Mouse (Mus musculus) retina, postnatal 7 days (tissue): ENCODE results near the gene Slc2a2.

ENCODE experiments used
- DNase-seq: peaks from one replicate; pipeline ENCODE4 v3.0.0-alpha.2; 2012; ENCODE audit warnings: low read depth, low spot score

Gene Slc2a2

DNA sequence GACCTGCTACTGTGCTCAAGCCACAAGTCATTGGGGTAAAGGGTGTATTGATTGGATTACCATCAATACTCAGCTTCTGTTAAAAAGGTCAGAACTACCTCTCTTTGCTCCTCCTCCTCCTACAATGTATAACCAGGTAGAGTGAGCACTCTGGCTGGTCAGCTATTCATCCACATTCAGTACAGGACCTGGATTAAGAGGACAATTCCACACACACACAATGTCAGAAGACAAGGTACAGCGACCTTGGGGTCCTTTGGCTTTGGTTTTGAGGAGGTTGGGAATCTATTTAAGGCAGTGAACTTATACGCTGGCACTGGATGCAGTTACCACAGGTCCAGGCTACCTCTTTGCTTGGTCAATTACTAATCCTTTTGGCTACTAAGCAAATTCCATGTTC lies at the start of gene Slc2a2:
Slc2a2 (plus strand) TSS at position 107 of the 400 bp plus-strand sequence.
- no peak for DNase-seq

GRCm38 (mm10) chr3:28652574-28652973 lies 45.1 kb upstream of the Slc2a2 start:
- DNase-seq, result no peak

DNA sequence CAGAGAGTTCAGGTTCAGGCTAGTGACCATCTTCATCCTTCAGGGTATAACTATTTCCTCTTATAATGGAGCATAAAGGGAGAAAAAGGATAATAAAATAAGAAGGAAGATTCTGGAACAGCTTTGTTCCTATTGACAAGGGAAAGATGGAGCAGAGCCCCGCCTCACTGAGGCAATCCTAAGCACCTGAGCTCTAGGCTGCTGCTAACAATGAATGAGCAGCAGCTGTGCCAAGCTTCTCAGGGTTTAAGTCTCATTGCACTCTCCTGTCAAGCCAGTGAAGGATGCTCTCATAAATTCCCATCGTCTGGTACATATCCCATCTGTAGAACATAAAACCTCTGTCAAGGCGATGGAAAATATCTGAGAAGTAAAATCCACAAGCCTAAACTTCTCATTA lies 44.7 kb upstream of the Slc2a2 start:
- no peak for DNase-seq

DNA sequence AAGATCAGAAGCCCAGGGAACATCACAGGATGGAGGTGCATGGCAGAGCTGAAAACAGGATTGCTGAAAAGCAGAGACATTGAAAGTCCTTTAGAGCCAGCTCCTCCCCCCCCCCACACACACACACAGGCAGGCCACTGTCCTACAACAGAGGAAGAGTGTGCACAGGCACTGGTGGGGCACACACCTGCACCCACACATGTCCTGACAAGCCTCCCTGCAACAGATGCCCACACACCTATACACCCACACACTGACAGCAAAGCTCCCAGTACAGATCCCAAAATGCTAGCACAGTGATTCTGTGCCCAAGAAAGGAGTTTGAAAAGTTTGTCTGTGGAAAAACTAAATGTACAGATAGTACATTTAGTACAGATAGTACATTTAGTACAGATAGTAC lies 43.0 kb upstream of the Slc2a2 start:
- DNase-seq, result no peak

DNA sequence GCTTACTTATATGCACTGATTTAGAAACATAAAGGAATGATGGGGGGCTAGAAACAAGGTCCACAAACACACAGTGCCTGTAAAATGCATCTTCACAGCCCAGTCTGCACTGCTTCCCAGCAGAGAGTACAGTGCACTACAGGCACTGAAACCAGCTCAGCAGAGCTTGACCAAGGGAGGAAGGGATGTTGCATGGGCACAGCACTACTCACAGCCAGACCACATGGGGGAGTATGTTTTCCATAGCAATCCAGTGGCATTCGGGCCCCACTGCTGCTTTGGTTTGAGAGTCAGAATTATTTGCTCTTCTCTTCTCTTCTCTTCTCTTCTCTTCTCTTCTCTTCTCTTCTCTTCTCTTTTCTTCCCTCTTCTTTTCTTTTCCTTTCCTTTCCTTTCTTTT lies 39.4 kb upstream of the Slc2a2 start:
- no peak for DNase-seq

DNA sequence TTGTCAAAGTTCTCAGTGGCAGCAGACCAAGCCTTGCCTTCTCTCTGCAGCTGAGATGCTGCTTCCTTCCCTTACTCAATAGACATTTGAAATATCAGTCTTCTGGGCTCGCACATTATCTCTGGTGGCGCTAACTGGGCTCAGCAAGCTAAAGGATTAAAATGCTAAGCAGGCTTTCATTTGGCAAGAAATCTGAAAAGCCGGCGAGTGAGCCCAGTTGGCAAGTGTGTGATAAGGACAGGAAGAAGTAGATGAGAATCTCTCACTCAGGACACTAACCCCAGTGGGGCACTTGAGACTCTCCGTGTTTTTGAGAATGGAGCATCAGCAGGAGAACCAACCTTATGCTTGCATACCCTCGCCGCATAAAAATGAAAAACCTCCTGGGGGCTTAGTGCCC lies 16.9 kb upstream of the Slc2a2 start:
- DNase-seq, result no peak

GRCm38 (mm10) chr3:28681866-28682265 lies 15.8 kb upstream of the Slc2a2 start:
- no peak for DNase-seq

DNA sequence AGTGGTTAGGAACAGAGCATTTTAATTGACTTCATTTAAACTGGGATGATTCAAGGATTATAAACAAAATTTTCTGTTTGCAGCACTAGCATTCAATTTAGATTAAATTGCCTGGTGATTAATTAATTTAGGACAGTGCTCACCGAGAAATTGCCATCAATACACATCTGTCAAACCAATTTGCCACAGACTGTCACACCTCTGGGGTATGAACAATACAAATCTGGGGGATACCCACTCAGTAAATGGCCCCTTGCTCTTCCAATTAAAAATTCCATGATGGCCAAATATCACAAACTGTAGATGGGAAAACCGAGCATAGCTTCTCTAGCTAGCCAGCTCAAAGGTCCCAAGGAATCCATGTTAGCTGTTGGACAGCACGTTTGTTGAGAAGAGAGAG lies 15.3 kb upstream of the Slc2a2 start:
- no peak for DNase-seq

- no peak for DNase-seq
Observed at GRCm38 (mm10) chr3:28685510-28685909, 12.2 kb upstream of the Slc2a2 start.

DNA sequence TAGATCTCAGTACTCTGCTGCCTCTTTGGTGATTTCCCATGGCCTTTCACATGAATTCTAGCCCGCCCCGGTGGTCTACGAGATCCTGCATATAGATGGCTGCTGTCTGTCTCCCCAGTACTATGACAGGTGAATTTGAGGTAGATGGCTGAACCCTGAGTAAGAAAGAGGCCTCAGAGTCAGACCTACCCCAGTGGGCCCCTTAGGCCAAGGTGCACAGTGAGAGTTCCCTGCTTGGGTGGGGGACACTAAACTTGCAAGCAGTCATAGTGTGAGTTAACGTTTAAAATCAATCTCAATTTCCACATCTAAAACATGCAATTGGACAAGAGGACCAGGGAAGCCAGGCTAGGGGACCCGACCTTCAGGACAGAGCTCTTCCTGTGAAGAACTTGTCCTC lies 2.9 kb upstream of the Slc2a2 start:
- no peak for DNase-seq

DNA sequence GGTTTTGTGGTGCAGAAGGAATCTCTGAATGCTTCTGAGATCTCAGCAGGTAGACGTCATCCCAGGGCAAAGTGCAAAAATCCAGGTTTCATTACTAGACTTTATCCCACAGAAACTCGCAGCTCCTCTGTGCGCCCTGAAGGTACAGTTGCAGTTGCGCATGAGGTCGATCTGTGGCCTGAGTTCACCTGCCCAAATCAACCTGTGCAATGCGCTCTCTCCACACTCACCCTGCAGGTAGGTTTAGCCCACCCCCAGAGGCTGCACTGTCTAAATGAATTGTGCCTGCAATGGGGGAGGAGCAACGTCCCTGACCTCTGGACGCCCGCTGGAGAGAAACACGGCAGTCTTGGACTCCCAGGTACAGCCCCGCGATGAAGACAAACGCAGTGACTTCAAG lies 2.1 kb upstream of the Slc2a2 start:
- DNase-seq, result no peak

DNA sequence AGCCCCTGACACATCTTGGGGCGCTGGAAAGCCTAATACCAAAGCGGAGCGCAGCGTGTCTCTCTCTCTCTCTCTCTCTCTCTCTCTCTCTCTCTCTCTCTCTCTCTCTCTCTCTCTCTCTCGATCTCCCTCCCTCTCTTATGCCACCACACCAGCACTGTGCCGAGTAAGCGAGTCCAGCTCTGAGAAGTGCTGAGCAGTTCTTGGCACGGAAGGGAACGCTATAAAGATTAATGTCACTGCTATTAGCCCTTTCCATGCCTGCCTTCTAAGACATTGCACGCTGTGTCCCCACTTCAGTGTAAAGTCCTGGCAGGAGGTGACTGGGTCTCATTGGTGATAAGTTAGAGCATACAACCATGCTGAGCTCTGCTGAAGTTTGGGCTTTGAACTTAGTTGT lies 1.5 kb upstream of the Slc2a2 start:
- no peak for DNase-seq

DNA sequence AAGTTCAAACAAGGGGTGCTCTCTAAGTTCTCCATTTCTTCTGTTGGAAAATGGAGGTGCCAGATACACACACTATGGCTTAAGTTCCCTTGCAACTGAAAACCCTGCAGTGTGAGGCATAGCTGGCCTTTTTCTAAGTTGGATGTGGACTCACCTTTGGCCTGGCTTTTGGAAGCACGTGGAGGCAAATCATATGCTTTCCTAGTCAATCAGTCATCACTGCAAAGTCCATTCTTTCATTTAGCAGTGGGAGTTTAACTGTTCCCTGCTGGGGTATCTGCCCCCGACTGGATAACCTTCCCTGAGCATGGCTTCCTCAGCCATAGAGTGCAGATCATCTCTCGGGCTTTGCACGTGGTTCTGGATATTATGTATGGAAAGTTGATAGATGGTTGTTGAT lies 1.9 kb downstream of the Slc2a2 start:
- DNase-seq, result no peak

DNA sequence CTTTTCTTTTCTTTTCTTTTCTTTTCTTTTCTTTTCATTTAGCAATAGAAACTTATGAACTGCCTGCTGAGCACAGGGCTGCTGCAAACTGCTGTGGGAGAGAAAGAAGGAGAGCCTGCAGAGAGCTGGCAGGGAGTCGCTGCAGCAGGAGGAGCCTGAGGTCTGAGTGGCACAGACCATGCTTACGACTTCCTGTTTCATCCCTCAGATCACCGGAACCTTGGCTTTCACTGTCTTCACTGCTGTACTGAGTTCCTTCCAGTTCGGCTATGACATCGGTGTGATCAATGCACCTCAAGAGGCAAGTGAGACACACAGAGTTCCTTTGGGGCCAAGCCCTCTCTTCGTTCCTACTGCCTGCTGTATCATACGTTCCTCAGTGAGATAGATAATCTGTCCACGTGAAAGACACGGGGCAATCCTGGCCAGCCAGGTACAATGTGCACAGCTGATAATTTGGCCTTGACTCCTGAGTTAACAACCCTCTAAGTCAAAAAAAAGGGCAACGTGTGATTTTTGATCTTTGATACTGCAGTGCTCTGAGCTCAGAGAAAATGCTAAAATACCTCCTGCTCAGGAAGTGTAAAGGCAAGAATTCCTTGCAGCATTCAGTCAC lies 7.9 kb downstream of the Slc2a2 start:
- no peak for DNase-seq

GRCm38 (mm10) chr3:28706736-28707135 lies 9.0 kb downstream of the Slc2a2 start:
- DNase-seq, result no peak

DNA sequence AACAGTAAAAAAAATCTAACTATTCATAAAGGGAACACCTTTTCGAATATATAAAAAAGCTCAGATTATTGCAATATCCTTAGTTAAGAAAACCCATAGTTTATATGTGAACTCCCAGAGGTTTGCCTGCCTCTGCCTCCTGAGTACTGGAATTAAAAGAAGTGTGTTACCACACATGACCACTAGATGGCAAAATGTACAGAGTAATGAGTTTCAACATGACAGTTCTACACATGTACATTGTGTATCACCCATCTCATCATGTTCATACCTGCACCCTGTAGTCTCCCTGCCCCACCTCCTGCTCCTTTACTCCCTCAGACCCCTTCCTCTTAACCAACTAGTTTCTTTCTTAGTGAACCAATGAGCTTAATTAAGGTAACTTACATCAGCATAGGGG lies 12.0 kb downstream of the Slc2a2 start:
- peak; percentile 2 for DNase-seq

DNA sequence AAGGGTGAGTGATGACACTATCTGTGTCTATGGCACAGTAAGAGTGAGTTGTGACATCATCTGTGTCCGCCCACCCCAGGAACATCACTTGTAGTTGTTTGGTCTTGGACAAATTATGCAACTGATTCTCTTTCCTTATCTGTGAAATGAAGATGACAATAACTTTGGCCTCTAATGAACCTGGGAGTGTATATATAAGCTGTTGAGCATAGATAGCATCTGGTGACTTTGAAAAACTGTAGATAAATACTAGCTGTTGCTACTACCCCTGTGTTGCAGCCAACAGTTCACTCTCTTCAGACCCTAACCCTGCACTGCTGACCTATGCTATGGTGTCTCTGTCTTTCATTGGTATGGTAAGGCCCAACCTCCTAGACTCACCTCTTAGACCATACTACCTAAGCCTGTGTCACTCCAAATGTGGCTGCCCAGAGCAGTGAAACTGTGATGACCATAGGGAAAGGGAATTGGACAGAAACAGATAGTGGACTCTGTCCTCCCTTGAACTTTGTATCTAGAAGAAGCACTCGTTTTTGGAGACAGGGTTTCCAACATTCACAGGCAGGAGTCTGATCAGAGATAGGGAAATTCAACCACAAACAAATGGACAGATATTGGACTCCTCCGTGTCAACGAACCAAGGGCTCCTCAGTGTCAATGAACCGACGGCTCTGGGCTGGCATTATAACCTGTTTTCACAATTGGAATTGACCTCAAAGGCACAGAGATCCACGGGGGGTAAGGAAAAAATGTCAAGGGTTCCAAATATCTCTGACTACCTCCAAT lies 16.4 kb downstream of the Slc2a2 start:
- no peak for DNase-seq

GRCm38 (mm10) chr3:28718521-28718920 lies 20.8 kb downstream of the Slc2a2 start:
- no peak for DNase-seq

GRCm38 (mm10) chr3:28721218-28721617 lies 23.5 kb downstream of the Slc2a2 start:
- DNase-seq, result no peak

DNA sequence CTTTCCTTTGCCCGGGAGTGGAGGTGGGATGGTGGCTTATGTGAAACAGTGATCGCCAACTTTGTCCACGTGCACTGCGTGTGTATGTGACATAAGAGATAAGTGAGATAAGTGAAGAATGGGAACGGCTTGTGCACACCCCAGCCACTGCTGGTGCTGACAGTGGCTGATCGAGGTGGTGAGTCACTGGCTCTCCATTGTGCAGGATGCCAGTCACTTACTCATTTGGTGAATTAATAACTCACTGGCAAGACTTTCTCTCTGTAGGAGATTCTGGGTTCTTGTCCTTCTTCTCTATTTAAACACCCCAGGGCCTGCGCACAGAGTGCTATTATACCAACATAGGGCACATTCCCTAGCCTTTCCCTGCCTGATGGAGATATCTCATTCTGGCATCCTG lies 24.1 kb downstream of the Slc2a2 start:
- no peak for DNase-seq

GRCm38 (mm10) chr3:28722531-28722930 lies 24.8 kb downstream of the Slc2a2 start:
- no peak for DNase-seq

DNA sequence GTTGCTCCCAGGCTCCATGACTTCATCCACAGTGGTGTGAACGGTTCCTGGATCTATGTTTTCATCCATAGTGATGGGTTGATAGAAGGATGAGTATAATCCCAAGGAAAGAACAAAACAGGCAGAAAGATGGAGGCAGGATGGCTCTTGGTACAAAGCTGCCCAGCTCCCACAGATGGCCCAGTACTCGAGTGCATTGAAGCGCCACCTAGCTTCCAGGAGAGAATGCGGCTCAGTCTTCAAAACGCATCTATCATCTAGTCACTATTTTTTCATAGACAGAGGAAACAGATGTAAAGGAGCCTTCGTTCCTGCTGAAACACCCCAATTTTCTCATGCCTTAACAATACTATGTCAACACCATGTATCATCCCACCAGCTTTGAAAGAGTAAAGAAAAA lies 25.8 kb downstream of the Slc2a2 start:
- DNase-seq, result no peak

DNA sequence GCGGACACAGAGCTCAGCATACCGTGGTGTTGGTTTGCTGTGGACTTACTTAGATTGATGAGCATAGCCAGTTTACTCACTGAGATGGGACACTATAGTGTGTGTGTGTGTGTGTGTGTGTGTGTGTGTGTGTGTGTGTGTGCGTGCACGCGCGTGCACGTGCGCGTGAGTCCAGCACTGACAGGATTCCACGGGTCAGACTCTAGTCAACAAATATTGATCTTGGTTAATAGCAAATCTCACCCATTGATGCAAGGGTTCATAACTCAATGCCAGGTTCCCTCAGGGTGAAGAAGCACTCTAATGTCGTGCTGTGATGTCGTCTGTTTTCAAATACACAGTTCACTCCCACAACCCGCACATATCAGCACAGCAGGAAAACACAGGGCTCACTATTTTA lies 27.5 kb downstream of the Slc2a2 start:
- no peak for DNase-seq

DNA sequence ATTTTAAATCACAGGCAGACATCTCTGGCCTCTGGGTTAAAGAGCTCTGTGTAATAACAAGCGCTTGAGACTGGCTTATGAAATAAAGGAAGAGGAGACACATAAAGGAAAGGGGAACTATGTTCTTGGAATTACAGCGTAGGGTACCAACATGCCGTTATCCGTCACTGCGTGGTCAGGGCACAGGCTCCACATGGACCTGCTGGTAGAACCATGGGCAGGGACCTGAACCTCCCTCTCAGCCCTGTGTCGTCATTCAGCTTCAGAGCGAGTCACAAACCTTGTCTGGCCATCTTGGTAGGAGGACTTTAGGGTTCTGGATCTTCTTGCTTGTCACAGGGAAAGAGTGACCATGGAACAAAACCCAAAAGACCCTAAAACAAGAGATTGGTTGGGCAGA lies 28.7 kb downstream of the Slc2a2 start:
- DNase-seq, result no peak
